Mouse (Mus musculus) stomach, postnatal 0 days (tissue): ENCODE measurements around the gene Hsd17b14.

Experiments
- CTCF ChIP-seq: IDR thresholded peaks from 2 replicates; pipeline ENCODE4 v1.5.1; 2016; ENCODE audit warnings: antibody characterized with exemption, low read depth, mild to moderate bottlenecking, moderate library complexity
- EP300 ChIP-seq: optimal IDR thresholded peaks from 2 replicates; pipeline ENCODE3; 2016; ENCODE audit warnings: antibody characterized with exemption

DNA sequence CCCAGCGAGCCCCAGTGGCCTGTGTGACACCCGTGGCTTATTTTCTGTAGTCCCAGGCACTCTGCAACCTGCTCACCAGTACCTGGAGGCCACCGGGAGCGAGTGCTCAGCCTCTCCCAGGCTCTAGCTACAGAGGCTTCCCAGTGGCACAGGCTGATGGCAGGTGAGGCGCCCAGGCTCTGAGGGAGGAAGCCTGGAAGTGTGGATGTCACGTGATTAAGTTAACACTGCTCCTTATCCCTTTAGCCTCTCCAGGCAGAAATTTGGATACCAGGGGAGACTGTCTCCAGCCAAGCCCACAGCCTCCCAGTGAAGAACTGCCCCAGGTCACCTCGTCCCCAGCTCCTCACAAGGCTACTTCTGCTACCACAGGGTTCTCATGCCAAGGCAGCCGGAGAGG is 1.2 kb upstream of the Hsd17b14 start:
- TF ChIP-seq EP300: no peak
- no peak for TF ChIP-seq CTCF
